Mouse (Mus musculus): ENCODE data around the gene Macrod2. TPM values are rescaled to one million over a fixed set of nuclear protein-coding genes. Genes with fewer than 3 reads are reported as not detected.

The Macrod2 gene
- total RNA-seq, 2 experiments from 2014 or later = 53.5 to 56.4 TPM

- peak in 1 of 2 experiments; percentile 20 for DNase-seq (ENCODE audit: extremely low spot score in 1 of 2, low spot score in 2 of 2)
- no peak for TF ChIP-seq CTCF (IDR thresholded peaks at IDR 0.05)
- H3K27ac ChIP-seq = no peak overlapping the region
- intact Hi-C loops (cut with DNase I) = no loop called here
- H3K4me3 ChIP-seq = no peak overlapping the region
These were observed 1223.1 kb downstream of the Macrod2 start for GRCm38 (mm10) chr2:141618257-141618656.

- TF ChIP-seq CTCF (IDR thresholded peaks at IDR 0.05) = no peak
- no peak for DNase-seq (ENCODE audit: extremely low spot score in 1 of 2, low spot score in 2 of 2)
- H3K4me3 ChIP-seq = no peak overlapping the region
- intact Hi-C loops (cut with DNase I) = no loop called here
- H3K27ac ChIP-seq = no peak overlapping the region
These were observed 1268.9 kb downstream of the Macrod2 start for GRCm38 (mm10) chr2:141664051-141664450.

GRCm38 (mm10) chr2:141672814-141673213, 1277.7 kb downstream of the Macrod2 start:
- intact Hi-C loops (cut with DNase I) = no loop called here
- no peak overlapping the region for H3K27ac ChIP-seq
- TF ChIP-seq CTCF (IDR thresholded peaks at IDR 0.05) = no peak
- no peak for DNase-seq (ENCODE audit: extremely low spot score in 1 of 2, low spot score in 2 of 2)
- H3K4me3 ChIP-seq = no peak overlapping the region

- DNase-seq (ENCODE audit: extremely low spot score in 1 of 2, low spot score in 2 of 2) = no peak
- intact Hi-C loops (cut with DNase I) = no loop called here
- Histone ChIP-seq H3K27ac (no peak overlapping the region), H3K4me3 (no peak overlapping the region)
- TF ChIP-seq CTCF (IDR thresholded peaks at IDR 0.05) = no peak
These were observed 1278.3 kb downstream of the Macrod2 start for GRCm38 (mm10) chr2:141673405-141673804.

GRCm38 (mm10) chr2:141697541-141697940, 1302.4 kb downstream of the Macrod2 start:
- Histone ChIP-seq H3K27ac (no peak overlapping the region), H3K4me3 (no peak overlapping the region)
- no peak for DNase-seq (ENCODE audit: extremely low spot score in 1 of 2, low spot score in 2 of 2)
- intact Hi-C loops (cut with DNase I) = no loop called here
- no peak for TF ChIP-seq CTCF (IDR thresholded peaks at IDR 0.05)

- TF ChIP-seq CTCF (IDR thresholded peaks at IDR 0.05) = no peak
- DNase-seq (ENCODE audit: extremely low spot score in 1 of 2, low spot score in 2 of 2) = no peak
- Histone ChIP-seq H3K27ac (no peak overlapping the region), H3K4me3 (no peak overlapping the region)
- intact Hi-C loops (cut with DNase I) = no loop called here
These were observed 1303.2 kb downstream of the Macrod2 start for GRCm38 (mm10) chr2:141698320-141698719.

GRCm38 (mm10) chr2:141700759-141701452, 1305.8 kb downstream of the Macrod2 start:
- Histone ChIP-seq H3K4me3 (no peak overlapping the region), H3K27ac (no peak overlapping the region)
- intact Hi-C loops (cut with DNase I) = no loop called here
- DNase-seq (ENCODE audit: extremely low spot score in 1 of 2, low spot score in 2 of 2) = no peak
- TF ChIP-seq CTCF (IDR thresholded peaks at IDR 0.05) = no peak

GRCm38 (mm10) chr2:141711785-141712184, 1316.7 kb downstream of the Macrod2 start:
- H3K27ac ChIP-seq = no peak overlapping the region
- intact Hi-C loops (cut with DNase I) = no loop called here
- H3K4me3 ChIP-seq = no peak overlapping the region
- DNase-seq (ENCODE audit: extremely low spot score in 1 of 2, low spot score in 2 of 2) = no peak
- no peak for TF ChIP-seq CTCF (IDR thresholded peaks at IDR 0.05)

- no peak for TF ChIP-seq CTCF (IDR thresholded peaks at IDR 0.05)
- intact Hi-C loops (cut with DNase I) = no loop called here
- no peak overlapping the region for H3K4me3 ChIP-seq
- H3K27ac ChIP-seq = no peak overlapping the region
- DNase-seq (ENCODE audit: extremely low spot score in 1 of 2, low spot score in 2 of 2) = no peak
These were observed 1317.2 kb downstream of the Macrod2 start for GRCm38 (mm10) chr2:141712265-141712664.

- no peak for DNase-seq (ENCODE audit: extremely low spot score in 1 of 2, low spot score in 2 of 2)
- no peak for TF ChIP-seq CTCF (IDR thresholded peaks at IDR 0.05)
- Histone ChIP-seq H3K4me3 (no peak overlapping the region), H3K27ac (no peak overlapping the region)
- intact Hi-C loops (cut with DNase I) = no loop called here
These were observed 1320.0 kb downstream of the Macrod2 start for GRCm38 (mm10) chr2:141715061-141715460.

- H3K27ac ChIP-seq = no peak overlapping the region
- TF ChIP-seq CTCF (IDR thresholded peaks at IDR 0.05) = no peak
- H3K4me3 ChIP-seq = no peak overlapping the region
- intact Hi-C loops (cut with DNase I) = no loop called here
- DNase-seq (ENCODE audit: extremely low spot score in 1 of 2, low spot score in 2 of 2) = no peak
These were observed 1327.4 kb downstream of the Macrod2 start for GRCm38 (mm10) chr2:141722531-141722930.

- H3K27ac ChIP-seq = no peak overlapping the region
- intact Hi-C loops (cut with DNase I) = no loop called here
- DNase-seq (ENCODE audit: extremely low spot score in 1 of 2, low spot score in 2 of 2) = no peak
- no peak for TF ChIP-seq CTCF (IDR thresholded peaks at IDR 0.05)
- no peak overlapping the region for H3K4me3 ChIP-seq
These were observed 1333.9 kb downstream of the Macrod2 start for GRCm38 (mm10) chr2:141728998-141729397.

All from left cerebral cortex, adult 2 months (tissue).